In genomic region chr14:48751751-48752578, GRCm38 (mm10) we compare ENCODE assay signal across 7 mouse cellular contexts.
A peak's percentile ranks its signal among the peaks of the same experiment; 100 is the strongest.
DNase-seq lines count a peak whose midpoint lies in the region; ATAC-seq and TF ChIP-seq lines count a peak whose summit lies in the region.

No protein-coding gene starts in this region.

- 10% methylated on average over 18 of the region's 18 CpGs for WGBS in embryonic facial prominence, embryonic 10.5 days
- WGBS in hindbrain, embryonic 16.5 days = 20% methylated on average over 18 of the region's 18 CpGs
- WGBS in midbrain, embryonic 16.5 days = 8% methylated on average over 18 of the region's 18 CpGs

- intact Hi-C loops in left cerebral cortex, postnatal 36 days (cut with DNase I) = no loop called here

- peaks cover 62% of the 10 kb centered on the region for H3K27me3 ChIP-seq in embryonic facial prominence, embryonic 10.5 days (replicated peaks; ENCODE audit: low read depth, poor library complexity, severe bottlenecking)
- peaks cover 5% of the 10 kb centered on the region; the same call in 1 of the 2 replicates for H3K27me3 ChIP-seq in hindbrain, embryonic 16.5 days (replicated peaks; ENCODE audit: control insufficient read depth, insufficient read depth, low read length)
- H3K27me3 ChIP-seq in midbrain, embryonic 16.5 days (ENCODE audit: control insufficient read depth, insufficient read depth, low read depth, low read length) = no peaks in the 10 kb centered on the region

- peak overlapping the region; percentile 44; the same call in 1 of the 2 replicates for H3K27ac ChIP-seq in embryonic facial prominence, embryonic 10.5 days (replicated peaks)
- no peak overlapping the region for H3K27ac ChIP-seq in hindbrain, embryonic 16.5 days (ENCODE audit: low read depth, low read length)
- peak overlapping the region; percentile 39 for H3K27ac ChIP-seq in midbrain, embryonic 16.5 days (ENCODE audit: low read length)

- peak; percentile 63 for DNase-seq in brain, embryonic 14.5 days (ENCODE audit: low read depth)
- peak; percentile 38 for DNase-seq in embryonic facial prominence, embryonic 10.5 days (ENCODE audit: low spot score)
- no peak for DNase-seq in urinary bladder, postnatal 10 days (ENCODE audit: low spot score)
- no peak for DNase-seq in cerebellum, adult 11 months
- DNase-seq in left cerebral cortex, postnatal 36 days (ENCODE audit: low spot score in 2 of 2) = no peak

- no peak for TF ChIP-seq CTCF in brain, embryonic 14.5 days (IDR thresholded peaks at IDR 0.05; ENCODE audit: borderline replicate concordance, extremely low read depth, insufficient read depth, insufficient read length)

- H3K9ac ChIP-seq in hindbrain, embryonic 16.5 days (ENCODE audit: low read depth, low read length) = no peak overlapping the region; the same call in 1 of the 2 replicates
- peak overlapping the region; percentile 23; the same call in 1 of the 2 replicates for H3K9ac ChIP-seq in midbrain, embryonic 16.5 days (ENCODE audit: low read depth, low read length)

- H3K4me3 ChIP-seq in embryonic facial prominence, embryonic 10.5 days = peak overlapping the region; percentile 36
- H3K4me3 ChIP-seq in hindbrain, embryonic 16.5 days (ENCODE audit: low read length) = 0 out of 2 replicates have a peak overlapping the region, but pooled peaks have one; percentile 12
- H3K4me3 ChIP-seq in midbrain, embryonic 16.5 days (ENCODE audit: low read depth, low read length) = peak overlapping the region; percentile 17

- peaks cover 34% of the 10 kb centered on the region for H3K4me1 ChIP-seq in embryonic facial prominence, embryonic 10.5 days
- H3K4me1 ChIP-seq in hindbrain, embryonic 16.5 days (ENCODE audit: control insufficient read depth, insufficient read depth, low read depth, low read length) = peaks cover 10% of the 10 kb centered on the region
- H3K4me1 ChIP-seq in midbrain, embryonic 16.5 days (ENCODE audit: control insufficient read depth, insufficient read depth, low read length) = peaks cover 28% of the 10 kb centered on the region

- peak; percentile 54 for ATAC-seq in hindbrain, embryonic 16.5 days
- ATAC-seq in midbrain, embryonic 16.5 days = peak; percentile 63; the same call in 1 of the 2 replicates

- no peak for TF ChIP-seq POLR2A in brain, embryonic 14.5 days (IDR thresholded peaks at IDR 0.05; ENCODE audit: borderline replicate concordance, extremely low read depth, insufficient read depth, insufficient read length, poor library complexity, severe bottlenecking)

- H3K4me2 ChIP-seq in hindbrain, embryonic 16.5 days (ENCODE audit: low read length) = peak overlapping the region; percentile 55
- peak overlapping the region; percentile 49 for H3K4me2 ChIP-seq in midbrain, embryonic 16.5 days (ENCODE audit: low read length)

- no peaks in the 10 kb centered on the region for H3K36me3 ChIP-seq in embryonic facial prominence, embryonic 10.5 days (replicated peaks)
- no peaks in the 10 kb centered on the region for H3K36me3 ChIP-seq in hindbrain, embryonic 16.5 days (ENCODE audit: control insufficient read depth, insufficient read depth, low read length)
- no peaks in the 10 kb centered on the region for H3K36me3 ChIP-seq in midbrain, embryonic 16.5 days (ENCODE audit: control insufficient read depth, insufficient read depth, low read length)

- no peaks in the 10 kb centered on the region for H3K9me3 ChIP-seq in embryonic facial prominence, embryonic 10.5 days
- no peaks in the 10 kb centered on the region for H3K9me3 ChIP-seq in hindbrain, embryonic 16.5 days (ENCODE audit: control insufficient read depth, low read length)
- no peaks in the 10 kb centered on the region for H3K9me3 ChIP-seq in midbrain, embryonic 16.5 days (replicated peaks; ENCODE audit: control insufficient read depth, low read length, poor library complexity, severe bottlenecking)

Comparison
In these comparisons a context has a peak if more than half of its experiments do, and no peak if none do; other contexts are left out.
1. DNase-seq: peak in brain, embryonic 14.5 days (single experiment) and embryonic facial prominence, embryonic 10.5 days (single experiment); none in urinary bladder, postnatal 10 days (single experiment), cerebellum, adult 11 months (single experiment) and left cerebral cortex, postnatal 36 days (0 of 2).
2. Peak in every context shown above with its lines, with median percentiles within 50 percentile points of each other: H3K4me3 ChIP-seq.